ENCODE assay signal across 23 mouse cellular contexts in genomic region chr1:17451204-17451866, GRCm38 (mm10).
DNase-seq lines count a peak whose midpoint lies in the region; ATAC-seq and TF ChIP-seq lines count a peak whose summit lies in the region.
"Had no signal": no experiment of that assay in that cellular context is flagged by ENCODE, and none has a peak within 500 bp of the region (broad histone marks: within the 10 kb centered on the region; RNA-seq: fewer than 3 reads in every experiment).

No protein-coding gene starts in this region.

- H3K79me2 ChIP-seq in heart, adult 2 months (replicated peaks; ENCODE audit: control insufficient read depth, insufficient read depth, low read length), result no peaks in the 10 kb centered on the region

- 0 out of 2 replicates have a peak, but pooled peaks cover 2% of the 10 kb centered on the region for H3K36me3 ChIP-seq in heart, adult 2 months (ENCODE audit: control insufficient read depth, insufficient read depth, low read length)
- no peaks in the 10 kb centered on the region for H3K36me3 ChIP-seq in heart, embryonic 11.5 days (ENCODE audit: control insufficient read depth, insufficient read depth, low read length)
- H3K36me3 ChIP-seq in limb, embryonic 12.5 days, result no peaks in the 10 kb centered on the region
- no peaks in the 10 kb centered on the region for H3K36me3 ChIP-seq in limb, embryonic 10.5 days
- no peaks in the 10 kb centered on the region for H3K36me3 ChIP-seq in embryonic facial prominence, embryonic 11.5 days (replicated peaks; ENCODE audit: control insufficient read depth, insufficient read depth, low read depth, low read length)
- H3K36me3 ChIP-seq: embryonic facial prominence, embryonic 15.5 days; forebrain, embryonic 12.5 days; hindbrain, embryonic 12.5 days; stomach, embryonic 15.5 days had no signal

- no peak for TF ChIP-seq CTCF in heart, adult 2 months (IDR thresholded peaks at IDR 0.05)

- WGBS in heart, adult 2 months, result 48% methylated on average over 2 of the region's 2 CpGs
- 74% methylated on average over 2 of the region's 2 CpGs for WGBS in heart, embryonic 11.5 days (ENCODE audit: insufficient replicate concordance)
- WGBS in limb, embryonic 12.5 days, result 81% methylated on average over 2 of the region's 2 CpGs
- WGBS in limb, embryonic 10.5 days, result 78% methylated on average over 2 of the region's 2 CpGs
- WGBS in embryonic facial prominence, embryonic 11.5 days, result 49% methylated on average over 2 of the region's 2 CpGs

- H3K4me2 ChIP-seq in heart, embryonic 11.5 days, result no peak overlapping the region
- no peak overlapping the region for H3K4me2 ChIP-seq in limb, embryonic 12.5 days
- no peak overlapping the region for H3K4me2 ChIP-seq in embryonic facial prominence, embryonic 11.5 days (ENCODE audit: low read depth, low read length)
- H3K4me2 ChIP-seq: embryonic facial prominence, embryonic 15.5 days; forebrain, embryonic 12.5 days; hindbrain, embryonic 12.5 days; stomach, embryonic 15.5 days had no signal

- DNase-seq in heart, adult 2 months, result no peak
- DNase-seq in limb, embryonic 10.5 days (ENCODE audit: low spot score), result no peak
- peak; percentile 52 for DNase-seq in embryonic facial prominence, embryonic 11.5 days (ENCODE audit: low spot score)
- no peak for DNase-seq in thymus, postnatal 4 days
- DNase-seq: adrenal gland, postnatal 36 days; B cell, adult 2 months; cerebellum, adult 18-20 months; cerebellum, postnatal 25 days; heart, postnatal 10 days; liver, postnatal 0 days; lung, postnatal 10 days; retina, postnatal 1 day; thymus, adult 18-20 months had no signal

- intact Hi-C loops in heart, adult 2 months (cut with DNase I), result no loop called here

- H3K9me3 ChIP-seq in heart, embryonic 11.5 days (replicated peaks; ENCODE audit: control insufficient read depth, low read length), result no peaks in the 10 kb centered on the region
- no peaks in the 10 kb centered on the region for H3K9me3 ChIP-seq in limb, embryonic 12.5 days
- no peaks in the 10 kb centered on the region for H3K9me3 ChIP-seq in limb, embryonic 10.5 days (replicated peaks)
- H3K9me3 ChIP-seq in embryonic facial prominence, embryonic 11.5 days (replicated peaks; ENCODE audit: control insufficient read depth, low read length), result no peaks in the 10 kb centered on the region
- H3K9me3 ChIP-seq: embryonic facial prominence, embryonic 15.5 days; forebrain, embryonic 12.5 days; hindbrain, embryonic 12.5 days; stomach, embryonic 15.5 days had no signal

- H3K9ac ChIP-seq in heart, adult 2 months (ENCODE audit: low read depth, low read length), result no peak overlapping the region
- H3K9ac ChIP-seq in heart, embryonic 11.5 days (ENCODE audit: low read depth, low read length), result no peak overlapping the region
- no peak overlapping the region for H3K9ac ChIP-seq in limb, embryonic 12.5 days (replicated peaks)
- no peak overlapping the region for H3K9ac ChIP-seq in embryonic facial prominence, embryonic 11.5 days (replicated peaks; ENCODE audit: low read length)
- H3K9ac ChIP-seq: embryonic facial prominence, embryonic 15.5 days; forebrain, embryonic 12.5 days; hindbrain, embryonic 12.5 days; liver, postnatal 0 days; stomach, embryonic 15.5 days had no signal

- no peak overlapping the region for H3K4me3 ChIP-seq in heart, adult 2 months
- H3K4me3 ChIP-seq in heart, embryonic 11.5 days (ENCODE audit: low read depth, low read length), result no peak overlapping the region
- H3K4me3 ChIP-seq in limb, embryonic 12.5 days (replicated peaks), result no peak overlapping the region
- H3K4me3 ChIP-seq in limb, embryonic 10.5 days, result no peak overlapping the region
- no peak overlapping the region for H3K4me3 ChIP-seq in embryonic facial prominence, embryonic 11.5 days (ENCODE audit: low read depth, low read length)
- H3K4me3 ChIP-seq: embryonic facial prominence, embryonic 15.5 days; forebrain, embryonic 12.5 days; hindbrain, embryonic 12.5 days; layer of hippocampus, adult 2 months; stomach, embryonic 15.5 days had no signal

- no peak for TF ChIP-seq EP300 in heart, adult 2 months (IDR thresholded peaks at IDR 0.05; ENCODE audit: insufficient read depth, low read depth, low read length)

- no peaks in the 10 kb centered on the region for H3K4me1 ChIP-seq in heart, adult 2 months (ENCODE audit: control insufficient read depth, insufficient read depth, low read length)
- no peaks in the 10 kb centered on the region for H3K4me1 ChIP-seq in heart, embryonic 11.5 days (ENCODE audit: control insufficient read depth, insufficient read depth, low read length)
- H3K4me1 ChIP-seq in limb, embryonic 12.5 days (replicated peaks), result no peaks in the 10 kb centered on the region
- no peaks in the 10 kb centered on the region for H3K4me1 ChIP-seq in limb, embryonic 10.5 days
- no peaks in the 10 kb centered on the region for H3K4me1 ChIP-seq in embryonic facial prominence, embryonic 11.5 days (ENCODE audit: control insufficient read depth, insufficient read depth, low read length)
- H3K4me1 ChIP-seq: embryonic facial prominence, embryonic 15.5 days; forebrain, embryonic 12.5 days; hindbrain, embryonic 12.5 days; stomach, embryonic 15.5 days had no signal

- H3K27me3 ChIP-seq in heart, adult 2 months (ENCODE audit: control insufficient read depth, insufficient read depth, low read length), result no peaks in the 10 kb centered on the region
- H3K27me3 ChIP-seq in heart, embryonic 11.5 days (ENCODE audit: control insufficient read depth, insufficient read depth, low read length), result no peaks in the 10 kb centered on the region
- H3K27me3 ChIP-seq in limb, embryonic 12.5 days, result no peaks in the 10 kb centered on the region
- no peaks in the 10 kb centered on the region for H3K27me3 ChIP-seq in limb, embryonic 10.5 days (ENCODE audit: low read depth, poor library complexity, severe bottlenecking)
- no peaks in the 10 kb centered on the region for H3K27me3 ChIP-seq in embryonic facial prominence, embryonic 11.5 days (ENCODE audit: control insufficient read depth, insufficient read depth, low read length)
- H3K27me3 ChIP-seq: embryonic facial prominence, embryonic 15.5 days; forebrain, embryonic 12.5 days; hindbrain, embryonic 12.5 days; stomach, embryonic 15.5 days had no signal

- peak overlapping the region; percentile 13; the same call in 1 of the 2 replicates for H3K27ac ChIP-seq in heart, adult 2 months
- no peak overlapping the region for H3K27ac ChIP-seq in heart, embryonic 11.5 days (ENCODE audit: low read depth, low read length)
- H3K27ac ChIP-seq in limb, embryonic 12.5 days, result peak overlapping the region; percentile 42; the same call in 1 of the 2 replicates
- no peak overlapping the region for H3K27ac ChIP-seq in limb, embryonic 10.5 days
- H3K27ac ChIP-seq in embryonic facial prominence, embryonic 11.5 days (replicated peaks; ENCODE audit: low read depth, low read length), result no peak overlapping the region; the same call in 1 of the 2 replicates
- H3K27ac ChIP-seq: embryonic facial prominence, embryonic 15.5 days; forebrain, embryonic 12.5 days; hindbrain, embryonic 12.5 days; layer of hippocampus, adult 2 months; stomach, embryonic 15.5 days had no signal

- no peak for ATAC-seq in heart, embryonic 11.5 days (replicated peaks; ENCODE audit: insufficient number of reproducible peaks, low FRiP score, low TSS enrichment)
- ATAC-seq in limb, embryonic 12.5 days (ENCODE audit: insufficient number of reproducible peaks, insufficient read depth, low FRiP score, low TSS enrichment, low read depth), result no peak
- no peak for ATAC-seq in embryonic facial prominence, embryonic 11.5 days (replicated peaks; ENCODE audit: insufficient number of reproducible peaks, low FRiP score, low TSS enrichment, low read depth)
- ATAC-seq in megakaryocyte progenitor cell, adult 5-6 weeks (replicated peaks; ENCODE audit: poor library complexity), result peak; percentile 84
- ATAC-seq in erythroid progenitor cell, adult 5-6 weeks (replicated peaks; ENCODE audit: low FRiP score, poor library complexity, severe bottlenecking), result no peak
- ATAC-seq: liver, postnatal 0 days; midbrain, embryonic 16.5 days had no signal

- no peak for TF ChIP-seq POLR2A in heart, adult 2 months (IDR thresholded peaks at IDR 0.05; ENCODE audit: insufficient read depth, low read depth, low read length)

Comparison
In these comparisons a context has a peak if more than half of its experiments do, and no peak if none do; other contexts are left out.
1. H3K27ac ChIP-seq: peak in heart, adult 2 months (single experiment) and limb, embryonic 12.5 days (single experiment); none in heart, embryonic 11.5 days (single experiment), limb, embryonic 10.5 days (single experiment) and embryonic facial prominence, embryonic 11.5 days (single experiment).